Mouse (Mus musculus) right cerebral cortex, postnatal 36 days (tissue): ENCODE data around the gene Gli3.

ENCODE experiments used
- DNase-seq, 2 experiments: peaks; one replicate each; pipeline ENCODE4 v3.0.0; 2022; ENCODE audit warnings: low spot score in 2 of 2, mixed read lengths in 1 of 2

Gli3 gene

DNA sequence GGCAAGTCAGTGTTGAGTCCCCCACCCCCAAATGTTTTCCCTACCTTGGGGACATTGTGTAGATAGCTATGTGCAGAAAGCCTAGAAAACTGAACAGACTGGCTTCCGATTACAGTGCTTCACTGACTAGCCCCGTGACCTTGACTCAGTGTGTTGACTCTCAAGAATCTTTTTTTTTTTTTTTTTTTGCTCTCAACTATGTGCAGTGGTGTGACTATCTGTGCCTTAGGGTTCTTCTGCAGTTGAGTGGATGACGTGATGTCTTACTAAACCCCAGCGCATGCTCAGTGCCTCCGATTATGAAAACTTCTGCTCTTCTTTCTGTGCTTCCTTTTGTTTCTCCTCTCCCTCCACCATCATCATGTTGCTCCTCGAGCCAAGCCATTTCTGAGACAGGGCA is 87.7 kb downstream of the Gli3 start:
- no peak for DNase-seq

- no peak for DNase-seq
Observed at GRCm38 (mm10) chr13:15552009-15552408, 89.0 kb downstream of the Gli3 start.

GRCm38 (mm10) chr13:15556646-15557098 is 93.6 kb downstream of the Gli3 start:
- DNase-seq, result no peak

DNA sequence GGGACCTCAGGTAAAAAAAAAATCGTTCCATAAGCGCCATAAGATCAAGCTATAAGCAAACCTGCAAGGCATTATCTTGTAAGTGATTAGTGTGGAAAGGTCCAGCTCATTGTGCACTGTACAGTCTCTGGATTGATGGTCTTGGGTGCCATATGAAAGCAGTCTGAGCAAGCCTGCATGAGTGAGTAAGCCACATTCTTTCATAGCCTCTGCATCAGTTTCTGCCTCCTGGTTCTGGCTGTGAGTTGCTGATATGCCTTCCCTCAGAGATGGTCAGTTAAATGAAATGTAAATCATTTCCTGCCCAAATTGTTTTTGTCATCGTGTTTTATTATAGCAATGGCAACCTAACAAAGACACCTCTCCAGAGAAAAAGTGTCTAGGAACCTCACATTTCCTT is 98.4 kb downstream of the Gli3 start:
- DNase-seq, result no peak

DNA sequence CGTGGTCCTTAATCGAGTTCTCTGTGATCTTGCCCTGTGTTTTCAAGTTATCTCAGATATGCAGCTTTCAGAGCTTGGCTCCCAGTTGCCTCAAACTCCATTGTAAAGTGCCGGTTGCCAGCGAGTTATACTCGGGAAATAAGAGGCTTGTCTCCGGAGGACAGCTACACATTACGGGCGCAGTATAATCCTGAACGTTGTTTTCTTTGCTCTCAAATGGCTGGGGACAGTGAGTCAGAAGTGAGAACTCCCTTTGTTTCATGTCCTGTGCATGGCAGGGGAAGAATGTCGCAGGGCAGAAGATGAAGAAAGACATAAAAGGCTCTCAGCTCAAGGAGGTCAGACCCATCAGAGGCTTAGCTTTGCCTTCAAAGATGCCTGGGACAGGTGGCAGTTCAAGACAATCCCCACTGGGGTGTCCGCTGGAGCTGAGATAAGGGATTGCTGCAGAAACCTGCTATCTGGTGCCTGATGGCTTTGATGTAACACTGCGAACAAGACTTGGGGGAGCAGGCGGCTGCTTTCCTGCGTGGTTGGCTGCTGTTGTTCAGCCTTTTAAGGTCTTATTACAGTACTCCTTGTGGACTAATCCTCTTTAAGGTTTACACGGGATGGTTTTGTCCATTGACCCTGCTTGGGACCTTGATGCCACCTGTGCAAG is 108.0 kb downstream of the Gli3 start:
- no peak for DNase-seq

DNA sequence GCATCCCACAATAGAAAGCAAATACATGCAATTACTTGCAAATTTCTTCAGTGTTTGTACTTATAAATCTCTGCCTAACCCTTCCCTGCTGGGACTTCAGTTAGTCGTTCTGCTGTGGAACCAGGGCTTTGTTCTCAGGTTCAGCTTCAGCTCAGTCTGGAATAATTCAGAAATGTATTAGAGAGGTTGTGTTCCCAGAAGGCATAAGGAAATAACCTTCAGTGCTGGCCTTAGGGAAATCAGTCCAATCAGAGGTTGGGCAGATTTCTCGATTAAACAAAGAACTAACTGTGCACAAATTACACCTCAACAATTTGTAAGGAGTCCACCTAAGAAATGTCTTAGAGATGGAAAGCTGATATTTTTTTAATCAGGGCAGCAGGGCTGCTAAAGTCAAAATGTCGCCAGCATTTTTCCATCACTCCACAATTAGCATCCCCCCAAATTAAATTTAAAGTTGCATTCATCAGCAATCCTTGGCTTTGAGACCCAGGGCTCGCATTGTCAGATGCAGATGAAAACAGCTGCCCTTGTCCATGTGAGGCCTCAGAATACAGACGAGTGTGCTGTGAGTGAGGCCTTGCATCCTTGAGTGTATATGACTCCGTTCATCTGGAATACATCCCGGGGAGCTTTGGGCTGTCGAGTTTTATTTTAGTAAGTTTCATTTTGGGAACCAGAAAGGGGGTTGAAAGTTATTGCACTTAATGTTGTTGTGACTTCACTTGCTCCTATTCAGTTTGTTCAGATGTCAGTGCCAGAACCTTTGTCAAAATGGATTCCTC is 114.3 kb downstream of the Gli3 start:
- DNase-seq, result no peak

- no peak for DNase-seq
Observed at GRCm38 (mm10) chr13:15580458-15580857, 117.4 kb downstream of the Gli3 start.

DNA sequence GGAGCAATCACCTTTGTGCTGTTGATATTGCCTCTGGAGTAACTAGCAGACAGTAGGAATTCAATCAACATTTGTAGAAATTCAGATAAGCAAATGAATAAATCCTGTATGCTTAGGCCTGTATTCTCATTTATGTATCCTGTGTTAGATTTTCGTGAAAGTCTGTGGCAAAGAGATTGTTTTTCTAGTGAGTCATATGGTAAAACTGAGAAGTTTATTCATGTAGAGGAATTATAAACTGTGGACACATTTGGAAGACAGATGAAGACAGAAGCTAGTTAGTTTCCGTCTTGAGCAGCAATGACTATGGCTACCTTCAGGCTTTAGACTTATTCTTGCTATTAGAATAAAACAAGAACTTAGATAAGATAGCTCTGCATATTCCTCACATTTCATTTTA is 122.9 kb downstream of the Gli3 start:
- DNase-seq, result no peak

DNA sequence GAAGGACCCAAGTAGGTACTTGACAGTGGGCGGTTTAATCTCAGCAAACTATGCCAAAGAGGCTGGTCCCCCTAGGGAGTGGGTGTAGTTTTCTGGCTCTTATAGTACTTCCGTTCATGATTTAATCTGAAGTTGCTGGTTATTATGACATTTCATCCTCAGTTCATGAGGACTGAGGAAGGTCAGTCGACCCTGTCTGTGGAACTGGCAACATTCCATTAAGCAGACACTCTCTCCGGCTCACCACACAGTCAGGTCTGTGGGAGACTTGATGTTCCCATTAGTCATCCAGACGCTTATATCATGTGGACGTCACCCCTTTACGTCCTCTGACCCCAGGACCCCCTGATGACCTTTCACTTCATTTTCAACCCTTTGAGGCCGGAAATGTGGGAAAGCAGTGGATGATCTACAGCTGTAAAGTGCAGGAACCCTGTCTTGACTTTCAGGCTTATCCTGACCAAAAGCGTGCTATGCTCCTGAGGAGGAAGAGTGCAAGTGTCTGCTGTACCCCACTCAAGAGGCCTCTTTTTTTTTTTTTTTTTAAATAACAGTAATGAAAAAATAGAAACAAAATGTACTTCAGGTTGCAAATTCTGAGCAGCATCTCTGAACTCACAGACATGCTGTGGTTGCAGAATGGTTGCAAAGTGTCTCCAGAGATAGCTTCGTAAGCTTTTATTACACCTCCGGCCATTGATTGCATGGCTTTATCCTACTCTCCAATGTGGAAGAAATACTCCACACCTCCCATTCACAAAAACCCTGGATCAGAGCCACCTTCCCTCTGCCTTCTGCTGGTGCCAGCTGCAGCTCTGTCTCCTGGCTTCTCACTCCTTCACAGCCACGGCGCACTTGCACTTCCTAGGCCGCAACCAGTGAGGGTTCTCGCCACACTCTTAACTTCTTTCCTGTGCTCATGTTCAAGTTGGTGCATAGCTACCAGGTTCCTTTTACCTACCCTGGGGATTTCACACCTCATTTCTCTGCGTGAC is 125.5 kb downstream of the Gli3 start:
- peak; percentile 17 to 34 for DNase-seq

- DNase-seq, result no peak
Observed at GRCm38 (mm10) chr13:15590326-15590933, 127.4 kb downstream of the Gli3 start.

- DNase-seq, result no peak
Observed at GRCm38 (mm10) chr13:15596667-15597066, 133.6 kb downstream of the Gli3 start.

DNA sequence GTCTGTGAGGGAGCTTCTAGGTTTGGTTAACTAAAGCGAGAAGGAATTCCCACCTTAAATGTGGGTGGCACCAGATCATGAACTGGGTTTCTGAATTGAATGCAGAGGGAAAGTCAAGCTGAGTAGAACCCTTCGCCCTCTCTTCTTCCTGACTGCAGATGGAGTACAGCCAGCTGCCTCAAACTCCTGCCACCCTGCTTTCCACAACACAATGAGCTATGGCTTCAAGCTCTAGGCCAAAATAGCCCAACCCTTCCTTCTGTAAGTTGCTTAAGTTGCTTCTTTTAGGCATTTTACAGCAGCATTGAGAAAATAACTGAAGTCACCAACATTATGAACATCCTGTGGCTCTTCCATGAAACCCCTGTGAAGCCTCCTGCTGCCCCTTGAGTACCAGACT is 136.7 kb downstream of the Gli3 start:
- DNase-seq, result no peak

DNA sequence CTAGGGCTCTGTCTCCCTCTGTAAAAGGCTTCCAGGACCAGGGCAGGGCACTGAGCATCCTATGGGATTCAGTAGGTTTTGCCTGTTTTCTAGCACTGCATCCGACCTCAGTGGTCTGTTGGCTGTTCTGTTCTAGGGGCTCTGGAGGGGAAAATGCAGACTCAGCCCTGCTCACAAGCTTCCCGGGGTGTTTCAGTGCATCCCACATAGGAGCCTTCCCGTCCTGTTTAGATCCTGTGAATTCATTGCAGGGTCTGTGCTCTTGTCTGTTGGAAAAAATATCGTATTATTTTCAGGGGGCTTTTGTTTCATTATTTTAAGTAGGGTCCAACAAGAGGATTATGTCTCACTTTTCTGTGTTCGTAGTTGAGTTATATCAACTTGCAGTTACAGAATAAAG is 139.1 kb downstream of the Gli3 start:
- DNase-seq, result no peak

DNA sequence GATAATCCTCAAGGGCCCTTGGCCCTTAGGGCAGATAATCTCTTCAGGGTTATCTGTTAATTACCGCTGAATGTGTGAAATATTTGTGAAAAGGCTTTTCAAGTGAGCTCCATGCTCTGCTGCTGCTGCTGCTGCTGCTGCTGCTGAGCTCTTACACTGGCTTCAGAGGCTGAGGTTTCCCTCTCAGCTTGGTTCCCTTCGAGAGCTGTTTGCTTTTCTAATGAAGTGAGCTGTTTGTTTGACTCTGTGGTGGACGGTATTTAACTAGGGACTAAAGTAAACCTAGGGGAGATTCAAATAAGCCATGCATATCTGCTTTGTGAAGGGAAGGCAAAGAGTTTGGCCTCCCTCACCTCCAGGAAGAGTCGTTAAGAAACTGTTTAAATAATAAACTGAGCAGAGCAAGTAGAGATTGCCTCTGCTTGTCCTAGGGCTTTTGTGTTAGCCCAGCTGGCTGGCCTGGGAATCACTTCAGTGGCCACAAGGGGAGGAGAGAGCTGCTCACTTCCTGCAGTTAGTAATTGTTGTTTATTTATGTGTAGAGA is 139.7 kb downstream of the Gli3 start:
- no peak for DNase-seq

DNA sequence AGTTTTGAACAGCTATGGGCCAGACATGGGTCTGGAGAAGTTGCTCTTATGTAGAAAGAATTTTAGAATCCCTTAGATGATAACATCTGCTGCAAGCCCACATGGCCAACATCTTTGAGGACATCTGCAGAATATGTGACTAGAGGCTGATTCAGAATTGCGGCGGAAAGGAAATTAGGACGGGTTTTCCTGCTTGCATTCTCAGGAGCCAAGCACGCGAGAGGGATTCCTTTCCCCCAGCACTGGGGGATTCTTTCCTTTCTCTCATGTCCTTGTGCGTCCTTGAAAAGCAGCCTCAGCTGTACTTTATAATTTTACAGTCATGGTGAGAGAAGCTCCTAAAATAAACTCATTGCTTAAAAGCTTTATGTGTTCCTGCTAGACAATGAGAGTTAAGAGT is 141.0 kb downstream of the Gli3 start:
- DNase-seq, result no peak

DNA sequence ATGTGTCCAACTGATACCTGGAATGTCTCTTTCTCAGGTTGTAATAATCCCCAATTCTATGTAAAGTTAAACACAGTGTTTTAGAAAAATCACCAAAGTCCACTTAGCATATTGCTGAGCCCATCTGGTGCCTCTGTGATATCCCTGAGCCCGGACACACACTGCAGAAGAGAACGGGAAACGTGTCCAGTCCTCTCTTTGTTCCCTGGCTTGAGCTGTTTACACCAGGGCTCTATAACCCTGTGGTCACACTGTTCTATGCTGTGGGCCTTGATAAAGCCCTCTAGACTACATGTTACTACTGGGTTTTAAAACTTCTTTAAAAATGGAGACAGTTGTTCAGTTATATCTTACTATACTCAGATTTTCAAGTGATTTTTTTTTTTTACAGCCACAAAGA is 154.4 kb downstream of the Gli3 start:
- no peak for DNase-seq

GRCm38 (mm10) chr13:15618051-15618692 is 155.1 kb downstream of the Gli3 start:
- DNase-seq, result no peak

GRCm38 (mm10) chr13:15621009-15621408 is 158.0 kb downstream of the Gli3 start:
- DNase-seq, result no peak

GRCm38 (mm10) chr13:15624490-15625353 is 161.7 kb downstream of the Gli3 start:
- no peak for DNase-seq

DNA sequence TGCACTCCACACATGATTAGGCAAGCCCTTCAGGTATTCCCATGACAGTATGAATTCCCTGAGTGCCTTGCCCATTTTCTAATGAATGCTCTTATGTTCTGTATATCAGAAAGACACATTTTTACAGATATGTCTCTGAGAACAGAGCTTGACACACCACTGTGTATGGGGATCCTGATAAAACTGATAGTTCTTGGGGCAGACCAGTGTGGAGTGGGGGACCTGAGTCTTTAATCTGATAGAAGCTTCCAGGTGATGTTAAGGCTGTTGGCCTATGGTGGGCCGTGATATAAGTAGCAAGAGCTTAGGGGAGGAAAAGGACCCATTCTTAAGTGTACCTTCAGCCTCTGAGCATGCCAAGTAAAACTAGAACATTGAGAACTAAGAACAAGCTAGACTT is 178.5 kb downstream of the Gli3 start:
- no peak for DNase-seq
